Mouse (Mus musculus) spleen, adult 2 months (tissue): Measurements from ENCODE around the gene Sirt4.

Source experiments
- CTCF ChIP-seq: fragments of 200-500 bp; IDR thresholded peaks from 2 replicates; pipeline ENCODE4 v1.5.1; 2011; ENCODE audit warnings: mild to moderate bottlenecking, inconsistent platforms; ENCODE audit not compliant: insufficient read depth, insufficient read length, insufficient replicate concordance; ENCODE audit errors: extremely low read depth
- POLR2A ChIP-seq: fragments of 200-500 bp; IDR thresholded peaks from 2 replicates; pipeline ENCODE4 v1.6.1; 2011; ENCODE audit warnings: low read depth, low read length, inconsistent platforms

GRCm38 (mm10) chr5:115492711-115493335 lies 8.3 kb upstream of the Sirt4 start:
- no peak for TF ChIP-seq CTCF
- no peak for TF ChIP-seq POLR2A
